9 mouse cellular contexts compared by ENCODE assay signal in genomic region chr19:36713092-36713491, GRCm38 (mm10). TPM values are rescaled to one million over a fixed set of nuclear protein-coding genes. Genes with fewer than 3 reads are reported as not detected.
A peak's percentile ranks its signal among the peaks of the same experiment; 100 is the strongest.
DNase-seq lines count a peak whose midpoint lies in the region; ATAC-seq and TF ChIP-seq lines count a peak whose summit lies in the region.
"Had no signal": no experiment of that assay in that cellular context is flagged by ENCODE, and none has a peak within 500 bp of the region (broad histone marks: within the 10 kb centered on the region; RNA-seq: fewer than 3 reads in every experiment).

No protein-coding gene starts in this region.

- H3K4me3 ChIP-seq in kidney, embryonic 15.5 days (replicated peaks) = no peak overlapping the region
- no peak overlapping the region for H3K4me3 ChIP-seq in lung, postnatal 0 days (ENCODE audit: low read depth, low read length)
- H3K4me3 ChIP-seq: midbrain, embryonic 12.5 days had no signal

- intact Hi-C loops in heart, postnatal 14 days (cut with DNase I) = no loop called here

- no peak overlapping the region for H3K27ac ChIP-seq in kidney, embryonic 15.5 days
- no peak overlapping the region for H3K27ac ChIP-seq in lung, postnatal 0 days (ENCODE audit: low read length)
- H3K27ac ChIP-seq: midbrain, embryonic 12.5 days had no signal

- H3K36me3 ChIP-seq in kidney, embryonic 15.5 days = no peaks in the 10 kb centered on the region
- no peaks in the 10 kb centered on the region for H3K36me3 ChIP-seq in lung, postnatal 0 days (ENCODE audit: insufficient read depth, low read length)
- H3K36me3 ChIP-seq: midbrain, embryonic 12.5 days had no signal

- no peaks in the 10 kb centered on the region for H3K27me3 ChIP-seq in kidney, embryonic 15.5 days
- H3K27me3 ChIP-seq in lung, postnatal 0 days (replicated peaks; ENCODE audit: insufficient read depth, low read length) = no peaks in the 10 kb centered on the region
- H3K27me3 ChIP-seq: midbrain, embryonic 12.5 days had no signal

- no peaks in the 10 kb centered on the region for H3K9me3 ChIP-seq in kidney, embryonic 15.5 days (replicated peaks)
- peaks cover 3% of the 10 kb centered on the region; the same call in 1 of the 2 replicates for H3K9me3 ChIP-seq in lung, postnatal 0 days (ENCODE audit: low read length)
- H3K9me3 ChIP-seq: midbrain, embryonic 12.5 days had no signal

- 70% methylated on average over 13 of the region's 13 CpGs for WGBS in kidney, embryonic 15.5 days
- WGBS in lung, postnatal 0 days = 15% methylated on average over 13 of the region's 13 CpGs

- no peaks in the 10 kb centered on the region; the same call in 1 of the 2 replicates for H3K4me1 ChIP-seq in kidney, embryonic 15.5 days
- no peaks in the 10 kb centered on the region for H3K4me1 ChIP-seq in lung, postnatal 0 days (ENCODE audit: insufficient read depth, low read depth, low read length)
- H3K4me1 ChIP-seq: midbrain, embryonic 12.5 days had no signal

- no peak for ATAC-seq in kidney, embryonic 15.5 days (replicated peaks; ENCODE audit: low FRiP score)
- ATAC-seq in lung, postnatal 0 days = peak; percentile 91
- no peak for ATAC-seq in megakaryocyte progenitor cell, adult 5-6 weeks (replicated peaks; ENCODE audit: poor library complexity)

- no peak overlapping the region for H3K9ac ChIP-seq in kidney, embryonic 15.5 days
- no peak overlapping the region for H3K9ac ChIP-seq in lung, postnatal 0 days (replicated peaks; ENCODE audit: low read depth)
- H3K9ac ChIP-seq: midbrain, embryonic 12.5 days had no signal

- no peak for TF ChIP-seq CTCF in lung, postnatal 0 days (IDR thresholded peaks at IDR 0.05)

- peak; percentile 62 for DNase-seq in kidney, adult 11 months
- DNase-seq in adrenal gland, adult 8-10 months = peak; percentile 33
- DNase-seq in heart, postnatal 14 days = peak; percentile 67 to 73
- DNase-seq in lung, postnatal 0 days (ENCODE audit: low spot score) = peak; percentile 81
- DNase-seq in thymus, postnatal 4 days = no peak
- DNase-seq: cerebellum, adult 11 months had no signal

- TF ChIP-seq EP300 in lung, postnatal 0 days (IDR thresholded peaks at IDR 0.05) = no peak

- no peak overlapping the region for H3K4me2 ChIP-seq in kidney, embryonic 15.5 days
- H3K4me2 ChIP-seq in lung, postnatal 0 days (replicated peaks; ENCODE audit: low read depth, low read length) = peak overlapping the region; percentile 25; the same call in 1 of the 2 replicates
- H3K4me2 ChIP-seq: midbrain, embryonic 12.5 days had no signal

RNA-seq across cellular contexts. Expression of gene Ppp1r3c, which starts 23.4 kb away (rescaled TPM):
- polyA plus RNA-seq in kidney, embryonic 15.5 days (2015; fragmentation: Nextera tagmentation; extraction: Ambion mirVana) = 17.4 and 17.5 TPM in 2 replicates
- 10 to 100 TPM in 2 of 4 experiments, 1 to 10 TPM in 2; 3.0 to 17.5 (median 10.1) TPM for total RNA-seq in adrenal gland, adult 8-10 months (2022)
- 10 to 100 TPM; 91.5 to 98.3 TPM for total RNA-seq in heart, postnatal 14 days (2021)
- 39.4 and 51.4 TPM in 2 replicates for polyA plus RNA-seq in lung, postnatal 0 days (2015; fragmentation: Nextera tagmentation; extraction: Ambion mirVana)
- total RNA-seq in megakaryocyte progenitor cell, adult 5-6 weeks (2015) = not detected in 2 replicates
- not detected in 2 replicates for total RNA-seq in megakaryocyte progenitor cell, adult 5-6 weeks (2017)

Comparison
In these comparisons a context has a peak if more than half of its experiments do, and no peak if none do; other contexts are left out.
1. RNA of gene Ppp1r3c, which starts 23.4 kb away (total RNA-seq): 91.5 to 98.3 TPM in heart, postnatal 14 days; 3.0 to 17.5 TPM in adrenal gland, adult 8-10 months and not detected in megakaryocyte progenitor cell, adult 5-6 weeks; every median in the first group is over 4 times any median in the second.